Mouse (Mus musculus): ENCODE data around the gene Rrbp1.
A peak's percentile ranks its signal among the peaks of the same experiment; 100 is the strongest.

The Rrbp1 gene

GRCm38 (mm10) chr2:144011080-144011551 lies at the start of gene Rrbp1:
Rrbp1 (minus strand) TSS chr2:144011263.
- DNase-seq (ENCODE audit: low spot score), result peak; percentile 95

- no peak for DNase-seq (ENCODE audit: low spot score)
Observed at GRCm38 (mm10) chr2:144057735-144058134, 46.7 kb upstream of the Rrbp1 start.

GRCm38 (mm10) chr2:144052410-144053065 lies 41.5 kb upstream of the Rrbp1 start:
- no peak for DNase-seq (ENCODE audit: low spot score)

GRCm38 (mm10) chr2:144050861-144051260 lies 39.8 kb upstream of the Rrbp1 start:
- no peak for DNase-seq (ENCODE audit: low spot score)

GRCm38 (mm10) chr2:144050146-144050680 lies 39.1 kb upstream of the Rrbp1 start:
- no peak for DNase-seq (ENCODE audit: low spot score)

GRCm38 (mm10) chr2:144046916-144047315 lies 35.9 kb upstream of the Rrbp1 start:
- no peak for DNase-seq (ENCODE audit: low spot score)

- DNase-seq (ENCODE audit: low spot score), result no peak
Observed at GRCm38 (mm10) chr2:144045756-144046560, 34.9 kb upstream of the Rrbp1 start.

- no peak for DNase-seq (ENCODE audit: low spot score)
Observed at GRCm38 (mm10) chr2:144044726-144045125, 33.7 kb upstream of the Rrbp1 start.

- DNase-seq (ENCODE audit: low spot score), result no peak
Observed at GRCm38 (mm10) chr2:144032664-144033063, 21.6 kb upstream of the Rrbp1 start, which contains the start of gene Banf2. Banf2 (plus strand) TSS chr2:144033059.

GRCm38 (mm10) chr2:144030791-144031190 lies 19.7 kb upstream of the Rrbp1 start:
- no peak for DNase-seq (ENCODE audit: low spot score)

- DNase-seq (ENCODE audit: low spot score), result no peak
Observed at GRCm38 (mm10) chr2:144026456-144026855, 15.4 kb upstream of the Rrbp1 start.

GRCm38 (mm10) chr2:144025361-144025760 lies 14.3 kb upstream of the Rrbp1 start:
- DNase-seq (ENCODE audit: low spot score), result no peak

- no peak for DNase-seq (ENCODE audit: low spot score)
Observed at GRCm38 (mm10) chr2:144022441-144022840, 11.4 kb upstream of the Rrbp1 start.

GRCm38 (mm10) chr2:144019971-144020370 lies 8.9 kb upstream of the Rrbp1 start:
- no peak for DNase-seq (ENCODE audit: low spot score)

GRCm38 (mm10) chr2:144015861-144016260 lies 4.8 kb upstream of the Rrbp1 start:
- DNase-seq (ENCODE audit: low spot score), result no peak

- no peak for DNase-seq (ENCODE audit: low spot score)
Observed at GRCm38 (mm10) chr2:144014481-144014880, 3.4 kb upstream of the Rrbp1 start.

GRCm38 (mm10) chr2:144014051-144014450 lies 3.0 kb upstream of the Rrbp1 start:
- no peak for DNase-seq (ENCODE audit: low spot score)

- peak; percentile 55 for DNase-seq (ENCODE audit: low spot score)
Observed at GRCm38 (mm10) chr2:144010282-144011044, 600 bp downstream of the Rrbp1 start.

- no peak for DNase-seq (ENCODE audit: low spot score)
Observed at GRCm38 (mm10) chr2:144009551-144010281, 1.3 kb downstream of the Rrbp1 start.

GRCm38 (mm10) chr2:144009081-144009480 lies 2.0 kb downstream of the Rrbp1 start:
- DNase-seq (ENCODE audit: low spot score), result no peak

- no peak for DNase-seq (ENCODE audit: low spot score)
Observed at GRCm38 (mm10) chr2:144007211-144007610, 3.9 kb downstream of the Rrbp1 start.
